Mouse (Mus musculus) hindbrain, postnatal 0 days (tissue): ENCODE results near the gene Pex7. TPM values are rescaled to one million over a fixed set of nuclear protein-coding genes. Genes with fewer than 3 reads are reported as not detected.

Experiments used
- ATAC-seq: fragments of 200-750 bp; cut with Nextera tagmentation; 2 replicates; pipeline ENCODE4 v1.8.0; 2017; ENCODE audit warnings: mild to moderate bottlenecking, moderate TSS enrichment, moderate library complexity
- DNase-seq: peaks from one replicate; pipeline ENCODE4 v3.0.0-alpha.2; 2015; ENCODE audit warnings: low spot score
- H3K27ac ChIP-seq: fragments of 300-500 bp; sonication (generic); 2 replicates; pipeline ENCODE4 v1.5.1; 2014; ENCODE audit warnings: mild to moderate bottlenecking
- H3K27me3 ChIP-seq: fragments of 300-500 bp; sonication (generic); 2 replicates; pipeline ENCODE4 v1.6.1; 2014; ENCODE audit warnings: low read length, mixed read lengths; ENCODE audit not compliant: insufficient read depth
- H3K36me3 ChIP-seq: fragments of 300-500 bp; sonication (generic); 2 replicates; pipeline ENCODE4 v1.6.1; 2014; ENCODE audit warnings: low read length, mixed read lengths; ENCODE audit not compliant: insufficient read depth
- H3K4me1 ChIP-seq: fragments of 300-500 bp; sonication (generic); 2 replicates; pipeline ENCODE4 v1.6.1; 2014; ENCODE audit warnings: antibody characterized with exemption, low read length, mixed read lengths; ENCODE audit not compliant: insufficient read depth
- H3K4me2 ChIP-seq: fragments of 300-500 bp; sonication (generic); 2 replicates; pipeline ENCODE4 v1.6.1; 2014; ENCODE audit warnings: low read depth, mild to moderate bottlenecking, low read length, moderate library complexity, mixed read lengths
- H3K4me3 ChIP-seq: fragments of 300-500 bp; sonication (generic); 2 replicates; pipeline ENCODE4 v1.5.1; 2014; ENCODE audit warnings: low read length
- H3K9ac ChIP-seq: fragments of 300-500 bp; sonication (generic); replicated peaks from 2 replicates; pipeline ENCODE4 v1.6.1; 2014; ENCODE audit warnings: mild to moderate bottlenecking, low read length, moderate library complexity, mixed read lengths
- H3K9me3 ChIP-seq: fragments of 300-500 bp; sonication (generic); 2 replicates; pipeline ENCODE4 v1.6.1; 2016; ENCODE audit warnings: low read length, mixed read lengths
- CTCF ChIP-seq: IDR thresholded peaks from 2 replicates; pipeline ENCODE4 v1.5.1; 2016; ENCODE audit warnings: antibody characterized with exemption, control low read depth, low read depth
- WGBS: fragments of 180-500 bp; shearing (Covaris S2); extraction: QIAGEN DNeasy Blood & Tissue Kit; methylation state at CpG from one replicate; pipeline ENCODE4 v1.1.7; 2014; 5-methylcytosine and 5-hydroxymethylcytosine counted together
- polyA plus RNA-seq: library from polyadenylated mRNA; unstranded; fragments of >200 nt; fragmentation: Nextera tagmentation; extraction: Ambion mirVana; gene quantifications from 2 replicates; pipeline ENCODE4 v1.2.1, GENCODE M21; 2015
- total RNA-seq: library from RNA; depleted of rRNA; stranded (reverse); fragments of >200 nt; gene quantifications from 2 replicates; pipeline ENCODE4 v1.2.3, GENCODE M21; 2014; rRNA removed

The Pex7 gene
- total and polyA plus RNA-seq, 2 experiments from 2014 or later = 30.6 to 39.7 TPM

GRCm38 (mm10) chr10:19818723-19819355 lies 88.7 kb downstream of the Pex7 start:
- no peaks in the 10 kb centered on the region for H3K36me3 ChIP-seq
- H3K27ac ChIP-seq = no peak overlapping the region
- H3K27me3 ChIP-seq = no peaks in the 10 kb centered on the region
- H3K4me2 ChIP-seq = no peak overlapping the region
- no peak overlapping the region for H3K9ac ChIP-seq
- H3K9me3 ChIP-seq = no peaks in the 10 kb centered on the region
- no peak overlapping the region for H3K4me3 ChIP-seq
- DNase-seq = no peak
- 56% methylated on average over 16 of the region's 16 CpGs for WGBS
- ATAC-seq = no peak
- H3K4me1 ChIP-seq = no peaks in the 10 kb centered on the region
- no peak for TF ChIP-seq CTCF

GRCm38 (mm10) chr10:19815371-19815770 lies 92.1 kb downstream of the Pex7 start:
- 50% methylated on average over 8 of the region's 8 CpGs for WGBS
- H3K4me3 ChIP-seq = no peak overlapping the region
- H3K36me3 ChIP-seq = no peaks in the 10 kb centered on the region
- no peak for TF ChIP-seq CTCF
- no peak overlapping the region for H3K4me2 ChIP-seq
- peak; percentile 30 for DNase-seq
- ATAC-seq = peak; percentile 34; the same call in 1 of the 2 replicates
- no peak overlapping the region for H3K27ac ChIP-seq
- no peaks in the 10 kb centered on the region for H3K4me1 ChIP-seq
- H3K9ac ChIP-seq = no peak overlapping the region
- no peaks in the 10 kb centered on the region for H3K9me3 ChIP-seq
- H3K27me3 ChIP-seq = no peaks in the 10 kb centered on the region

- WGBS = 47% methylated on average over 9 of the region's 9 CpGs
- peak; percentile 61 for TF ChIP-seq CTCF
- H3K27me3 ChIP-seq = no peaks in the 10 kb centered on the region
- no peaks in the 10 kb centered on the region for H3K4me1 ChIP-seq
- peak; percentile 54; the same call in 1 of the 2 replicates for ATAC-seq
- H3K27ac ChIP-seq = no peak overlapping the region
- no peak overlapping the region for H3K4me3 ChIP-seq
- no peaks in the 10 kb centered on the region for H3K9me3 ChIP-seq
- H3K36me3 ChIP-seq = no peaks in the 10 kb centered on the region
- DNase-seq = peak; percentile 63
- no peak overlapping the region for H3K4me2 ChIP-seq
- no peak overlapping the region for H3K9ac ChIP-seq
These were observed 95.9 kb downstream of the Pex7 start for GRCm38 (mm10) chr10:19811436-19812172.

- H3K9ac ChIP-seq = no peak overlapping the region
- no peak for DNase-seq
- no peak overlapping the region for H3K27ac ChIP-seq
- no peaks in the 10 kb centered on the region for H3K27me3 ChIP-seq
- 91% methylated on average over 7 of the region's 7 CpGs for WGBS
- no peak for TF ChIP-seq CTCF
- ATAC-seq = no peak
- no peaks in the 10 kb centered on the region for H3K9me3 ChIP-seq
- no peaks in the 10 kb centered on the region for H3K4me1 ChIP-seq
- no peaks in the 10 kb centered on the region for H3K36me3 ChIP-seq
- H3K4me3 ChIP-seq = no peak overlapping the region
- no peak overlapping the region for H3K4me2 ChIP-seq
These were observed 102.7 kb downstream of the Pex7 start for GRCm38 (mm10) chr10:19804763-19805162.

Other genes with a start within 250 kb of the Pex7 start
- gene Il20ra, start 195.1 kb downstream of the Pex7 start, total RNA-seq = 0.11 and 1.1 TPM in 2 replicates
- gene Il20ra, start 195.1 kb downstream of the Pex7 start, polyA plus RNA-seq = 0.67 and 0.71 TPM in 2 replicates
- gene Slc35d3, start 56.2 kb downstream of the Pex7 start, total RNA-seq = 4.3 and 4.5 TPM in 2 replicates
- 2.9 and 3.5 TPM in 2 replicates for gene Slc35d3, start 56.2 kb downstream of the Pex7 start, polyA plus RNA-seq
- 4.6 and 5.5 TPM in 2 replicates for gene Map3k5, start 26.8 kb upstream of the Pex7 start, total RNA-seq
- 0.91 and 1.4 TPM in 2 replicates for gene Map3k5, start 26.8 kb upstream of the Pex7 start, polyA plus RNA-seq
- gene Map7, start 240.8 kb upstream of the Pex7 start, total RNA-seq = 7.2 and 15.1 TPM in 2 replicates
- gene Map7, start 240.8 kb upstream of the Pex7 start, polyA plus RNA-seq = 6.2 and 9.4 TPM in 2 replicates